Mouse (Mus musculus): ENCODE results near the gene Casp2.

GRCm38 (mm10) chr6:42225046-42225445 lies 39.7 kb upstream of the Casp2 start:
- TF ChIP-seq USF1 (IDR thresholded peaks at IDR 0.05; ENCODE audit: low read depth) (no peak), E2F4 (IDR thresholded peaks at IDR 0.05; ENCODE audit: insufficient read depth) (no peak), SRF (IDR thresholded peaks at IDR 0.05; ENCODE audit: control insufficient read depth, insufficient read length, low read depth) (no peak), POLR2A (IDR thresholded peaks at IDR 0.05; ENCODE audit: insufficient read length, low read depth) (no peak)
